Mouse (Mus musculus): ENCODE results near the gene Cacnb4.

DNA sequence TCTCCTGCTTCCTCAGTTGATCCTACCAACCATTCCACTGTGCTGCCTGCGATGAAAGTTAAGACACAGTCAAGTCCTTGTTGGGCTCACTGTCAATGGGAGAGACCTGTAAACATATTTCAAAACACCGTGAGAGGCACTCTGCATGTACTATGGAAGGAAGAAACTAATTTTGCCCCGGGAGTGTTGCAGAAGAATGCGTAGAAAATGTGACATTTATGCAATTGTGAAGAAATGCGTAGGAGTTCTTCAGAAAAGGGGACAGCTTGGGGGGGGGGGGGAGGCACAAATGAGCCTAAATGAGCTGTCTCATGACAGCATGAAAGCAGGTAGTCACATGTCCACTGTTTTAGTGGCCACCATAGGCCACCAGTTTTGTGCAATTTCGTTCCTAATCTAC, 25.1 kb downstream of the Cacnb4 start:
- TF ChIP-seq EP300 (IDR thresholded peaks at IDR 0.05; ENCODE audit: insufficient read depth, low read depth, low read length) (no peak), POLR2A (IDR thresholded peaks at IDR 0.05; ENCODE audit: insufficient read depth, low read depth, low read length) (no peak), CTCF (IDR thresholded peaks at IDR 0.05) (no peak)

Measured in heart, adult 2 months (tissue).